Mouse (Mus musculus) limb, embryonic 15.5 days (tissue): Measurements from ENCODE around the gene Itpk1. TPM values are rescaled to one million over a fixed set of nuclear protein-coding genes. Genes with fewer than 3 reads are reported as not detected.

ENCODE experiments used
- ATAC-seq: fragments of 200-750 bp; cut with Nextera tagmentation; 2 replicates; pipeline ENCODE4 v1.8.0; 2017; ENCODE audit warnings: low read depth, moderate TSS enrichment; ENCODE audit not compliant: insufficient number of reproducible peaks, low FRiP score, low TSS enrichment
- H3K27ac ChIP-seq: fragments of 300-500 bp; sonication (generic); 2 replicates; pipeline ENCODE4 v1.5.1; 2015; ENCODE audit warnings: moderate library complexity, mild to moderate bottlenecking, inconsistent platforms
- H3K27me3 ChIP-seq: fragments of 300-500 bp; sonication (generic); 2 replicates; pipeline ENCODE4 v1.6.1; 2015; ENCODE audit warnings: inconsistent platforms
- H3K36me3 ChIP-seq: fragments of 300-500 bp; sonication (generic); 2 replicates; pipeline ENCODE4 v1.6.1; 2015; ENCODE audit warnings: inconsistent platforms
- H3K4me1 ChIP-seq: fragments of 300-500 bp; sonication (generic); 2 replicates; pipeline ENCODE4 v1.6.1; 2015; ENCODE audit warnings: inconsistent platforms
- H3K4me2 ChIP-seq: fragments of 300-500 bp; sonication (generic); 2 replicates; pipeline ENCODE4 v1.6.1; 2015; ENCODE audit warnings: mild to moderate bottlenecking, inconsistent platforms
- H3K4me3 ChIP-seq: fragments of 300-500 bp; sonication (generic); 2 replicates; pipeline ENCODE4 v1.5.1; 2015; ENCODE audit warnings: mild to moderate bottlenecking, inconsistent platforms
- H3K9ac ChIP-seq: fragments of 300-500 bp; sonication (generic); 2 replicates; pipeline ENCODE4 v1.6.1; 2015; ENCODE audit warnings: inconsistent platforms
- H3K9me3 ChIP-seq: fragments of 300-500 bp; sonication (generic); 2 replicates; pipeline ENCODE4 v1.6.1; 2016; ENCODE audit warnings: inconsistent platforms
- WGBS: fragments of 180-500 bp; shearing (Covaris S2); methylation state at CpG from one replicate; pipeline ENCODE4 v1.1.7; 2015; 5-methylcytosine and 5-hydroxymethylcytosine counted together
- polyA plus RNA-seq: library from polyadenylated mRNA; unstranded; fragments of >200 nt; fragmentation: Nextera tagmentation; extraction: Ambion mirVana; gene quantifications from 2 replicates; pipeline ENCODE4 v1.2.1, GENCODE M21; 2015

The Itpk1 gene
- polyA plus RNA-seq, 1 experiment from 2014 or later = 10.9 TPM

DNA sequence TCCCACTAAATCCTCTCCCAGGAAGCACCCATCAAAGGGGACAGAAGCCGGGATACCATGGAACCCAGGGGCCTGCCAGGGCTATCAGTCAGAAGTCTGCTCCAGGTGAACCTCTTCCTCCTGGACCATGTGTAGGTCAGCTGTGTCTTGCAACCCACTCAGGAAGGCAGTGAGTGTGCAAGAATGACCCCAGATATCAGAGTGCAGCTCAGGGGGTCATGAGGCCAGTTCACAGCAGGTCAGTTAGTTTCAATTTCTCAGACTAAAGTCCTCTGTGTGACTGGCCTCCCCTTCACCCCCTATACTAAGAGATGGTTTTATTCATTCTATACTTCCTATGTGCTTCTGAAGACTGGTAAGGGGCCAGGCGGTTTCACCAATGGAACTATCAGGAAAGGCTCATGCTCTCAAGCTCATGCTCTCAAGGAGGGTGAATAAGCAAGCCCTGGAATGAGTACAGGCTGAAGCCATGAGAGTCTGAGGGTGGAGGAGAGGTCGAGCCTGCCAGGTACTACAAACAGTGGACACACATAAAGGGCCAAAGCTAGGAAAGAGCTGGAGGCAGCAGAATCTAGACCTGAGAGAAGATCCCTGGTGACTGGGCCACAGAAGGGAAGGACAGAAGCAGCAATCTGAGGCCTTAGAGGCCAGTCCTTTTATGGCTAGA is 19.9 kb downstream of the Itpk1 start:
- no peak overlapping the region for H3K4me3 ChIP-seq
- ATAC-seq = no peak
- no peak overlapping the region for H3K4me2 ChIP-seq
- H3K9ac ChIP-seq = no peak overlapping the region
- peaks cover 54% of the 10 kb centered on the region for H3K4me1 ChIP-seq
- no peaks in the 10 kb centered on the region for H3K36me3 ChIP-seq
- WGBS = 76% methylated on average over 3 of the region's 3 CpGs
- no peak overlapping the region for H3K27ac ChIP-seq
- H3K27me3 ChIP-seq = no peaks in the 10 kb centered on the region
- H3K9me3 ChIP-seq = no peaks in the 10 kb centered on the region

DNA sequence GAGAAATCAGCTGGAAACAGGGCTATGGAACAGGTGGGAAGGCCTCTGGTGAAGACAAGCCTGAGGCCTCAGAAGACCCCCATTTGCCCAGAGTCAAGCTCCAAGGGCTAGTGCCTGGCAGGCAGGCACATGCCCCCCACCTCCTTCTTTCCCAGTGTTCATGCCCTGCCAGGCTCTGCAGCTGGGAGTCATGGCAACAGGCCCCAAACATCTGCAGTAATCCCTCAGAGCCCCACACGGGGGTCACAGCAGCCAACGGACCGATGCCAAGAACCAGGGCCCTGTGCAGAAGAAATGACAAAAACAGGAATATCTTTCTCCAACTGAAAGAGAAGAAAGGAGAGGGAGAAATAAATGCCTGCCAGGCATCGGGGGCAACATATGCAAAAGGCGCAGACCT is 20.8 kb downstream of the Itpk1 start:
- Histone ChIP-seq H3K9ac (no peak overlapping the region), H3K4me3 (no peak overlapping the region), H3K36me3 (no peaks in the 10 kb centered on the region), H3K27me3 (no peaks in the 10 kb centered on the region), H3K9me3 (no peaks in the 10 kb centered on the region), H3K4me2 (no peak overlapping the region), H3K27ac (no peak overlapping the region; the same call in 1 of the 2 replicates), H3K4me1 (peaks cover 61% of the 10 kb centered on the region)
- 54% methylated on average over 5 of the region's 5 CpGs for WGBS
- no peak for ATAC-seq

DNA sequence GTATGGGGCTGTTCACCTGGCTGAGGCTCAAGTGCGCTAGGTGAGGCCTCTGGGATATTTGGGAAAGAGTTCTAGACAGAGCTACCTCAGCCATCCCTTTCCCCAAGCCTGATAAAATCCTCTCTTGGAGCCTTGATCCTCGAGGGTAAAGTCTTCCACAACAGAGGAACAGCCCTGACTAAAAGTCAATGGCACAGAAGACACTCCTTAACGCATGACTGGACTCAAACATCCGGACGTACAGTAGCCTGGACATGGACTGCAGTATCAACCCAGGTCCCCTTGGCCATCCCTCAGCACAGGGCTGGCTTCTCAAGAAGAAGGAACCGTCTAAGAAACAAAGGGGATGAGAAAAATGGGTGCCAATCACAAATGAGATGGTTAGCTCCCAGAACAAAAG is 21.3 kb downstream of the Itpk1 start:
- Histone ChIP-seq H3K27me3 (no peaks in the 10 kb centered on the region), H3K9ac (no peak overlapping the region), H3K36me3 (no peaks in the 10 kb centered on the region), H3K4me2 (no peak overlapping the region), H3K9me3 (no peaks in the 10 kb centered on the region), H3K4me1 (peaks cover 66% of the 10 kb centered on the region), H3K4me3 (no peak overlapping the region), H3K27ac (no peak overlapping the region)
- ATAC-seq = no peak
- WGBS = 86% methylated on average over 6 of the region's 6 CpGs

DNA sequence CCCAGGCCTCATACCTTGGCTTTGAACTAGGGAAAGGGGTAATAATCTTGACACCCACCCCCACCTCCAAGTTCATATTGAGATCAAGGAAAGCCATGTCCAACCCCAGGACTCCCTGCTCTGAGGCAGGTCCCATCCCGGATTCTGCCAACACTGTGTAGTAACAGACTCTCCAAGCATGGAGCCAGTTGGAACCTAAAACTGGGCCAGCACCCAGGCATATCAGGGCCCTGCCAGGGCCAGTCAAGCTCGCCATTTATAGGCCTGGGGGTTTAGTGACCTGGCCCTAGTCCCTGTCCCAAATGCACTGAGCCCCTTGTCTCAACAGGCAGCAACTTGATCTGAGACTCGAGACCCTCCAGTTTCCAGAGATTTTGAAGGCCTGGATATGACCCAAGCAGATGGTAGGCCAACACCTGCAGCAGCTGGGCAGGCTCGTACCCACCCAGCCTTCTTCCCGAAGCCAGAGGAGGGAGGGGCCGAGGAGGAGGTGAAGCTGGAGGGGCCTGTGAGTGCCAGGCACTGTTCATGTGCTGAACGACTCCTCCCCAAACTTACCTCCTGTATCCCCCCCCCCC is 21.9 kb downstream of the Itpk1 start:
- Histone ChIP-seq H3K9me3 (no peaks in the 10 kb centered on the region), H3K36me3 (no peaks in the 10 kb centered on the region), H3K4me2 (no peak overlapping the region), H3K27ac (no peak overlapping the region), H3K4me1 (peaks cover 67% of the 10 kb centered on the region), H3K9ac (no peak overlapping the region), H3K4me3 (no peak overlapping the region), H3K27me3 (no peaks in the 10 kb centered on the region)
- WGBS = 65% methylated on average over 7 of the region's 7 CpGs
- ATAC-seq = no peak; the same call in none of the 2 replicates

DNA sequence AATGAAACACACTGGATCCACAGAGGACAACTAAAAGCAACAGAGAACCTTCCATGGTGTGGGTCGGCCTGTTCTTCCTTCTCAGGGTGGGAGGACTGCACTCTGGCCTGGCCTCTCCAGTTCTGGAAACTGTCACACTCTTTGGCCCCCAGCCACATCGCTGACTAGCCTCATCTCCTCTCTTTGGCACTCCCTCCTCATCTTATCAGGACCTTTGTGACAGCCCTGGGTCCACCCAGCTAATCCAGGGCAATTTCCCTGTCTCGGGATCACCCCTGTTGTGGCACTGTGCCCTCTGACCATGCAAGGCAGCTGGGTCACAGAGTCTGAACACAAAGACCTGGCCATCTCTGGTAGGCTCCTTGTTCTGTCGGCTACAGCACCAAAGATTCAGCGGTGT is 22.6 kb downstream of the Itpk1 start:
- Histone ChIP-seq H3K27ac (no peak overlapping the region), H3K9me3 (no peaks in the 10 kb centered on the region), H3K36me3 (no peaks in the 10 kb centered on the region), H3K9ac (no peak overlapping the region), H3K27me3 (no peaks in the 10 kb centered on the region), H3K4me2 (no peak overlapping the region), H3K4me1 (peaks cover 67% of the 10 kb centered on the region), H3K4me3 (no peak overlapping the region)
- ATAC-seq = no peak
- WGBS = 85% methylated on average over 5 of the region's 5 CpGs

DNA sequence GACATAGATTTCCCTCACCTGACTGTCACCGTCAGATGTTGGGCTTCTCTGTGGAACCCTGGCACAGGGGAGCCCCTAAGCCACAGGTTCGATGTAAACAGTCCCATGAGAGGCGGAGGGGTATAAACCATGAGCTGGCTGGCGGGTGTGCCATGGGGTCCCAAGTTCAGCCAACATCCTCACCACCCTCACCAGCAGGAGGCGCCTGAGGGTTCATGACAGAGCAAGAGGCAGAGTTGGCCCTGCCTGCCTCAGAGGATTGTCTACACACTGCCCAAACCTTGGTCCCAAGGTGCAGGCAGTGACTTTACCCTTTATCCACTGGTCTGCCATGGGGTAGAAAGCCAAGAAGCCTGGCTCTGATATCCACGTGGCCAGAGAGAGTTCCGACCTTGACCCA is 23.1 kb downstream of the Itpk1 start:
- H3K4me2 ChIP-seq = no peak overlapping the region
- H3K27ac ChIP-seq = no peak overlapping the region
- ATAC-seq = no peak
- no peak overlapping the region for H3K9ac ChIP-seq
- no peaks in the 10 kb centered on the region for H3K36me3 ChIP-seq
- WGBS = 84% methylated on average over 7 of the region's 7 CpGs
- H3K4me1 ChIP-seq = peaks cover 69% of the 10 kb centered on the region
- H3K9me3 ChIP-seq = no peaks in the 10 kb centered on the region
- no peak overlapping the region for H3K4me3 ChIP-seq
- H3K27me3 ChIP-seq = no peaks in the 10 kb centered on the region

GRCm38 (mm10) chr12:102678820-102679219 is 25.9 kb downstream of the Itpk1 start:
- Histone ChIP-seq H3K9ac (no peak overlapping the region), H3K36me3 (no peaks in the 10 kb centered on the region; the same call in 1 of the 2 replicates), H3K4me2 (no peak overlapping the region), H3K4me3 (no peak overlapping the region), H3K27me3 (no peaks in the 10 kb centered on the region), H3K9me3 (no peaks in the 10 kb centered on the region), H3K27ac (no peak overlapping the region), H3K4me1 (peaks cover 42% of the 10 kb centered on the region)
- WGBS = 69% methylated on average over 6 of the region's 6 CpGs
- no peak for ATAC-seq

DNA sequence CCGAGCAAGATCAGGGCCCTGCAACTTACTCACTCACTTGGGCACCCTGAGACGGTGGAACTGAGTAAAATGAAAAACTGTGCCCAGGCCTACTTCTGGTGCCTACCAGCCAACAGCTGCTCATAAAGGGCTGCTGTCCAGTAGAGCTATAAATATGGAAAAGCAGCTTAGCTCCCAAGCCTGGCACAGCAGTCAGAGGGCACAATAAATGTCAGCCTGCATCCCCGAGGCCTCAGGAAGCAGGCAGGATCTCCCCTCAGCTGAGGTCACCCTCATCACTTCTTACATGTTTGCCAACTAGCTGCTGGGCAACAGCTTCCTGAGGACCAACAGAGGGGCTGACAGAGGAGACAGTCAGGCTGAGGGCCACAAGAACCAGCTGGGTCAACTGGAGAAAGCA is 27.6 kb downstream of the Itpk1 start:
- no peaks in the 10 kb centered on the region; the same call in 1 of the 2 replicates for H3K36me3 ChIP-seq
- ATAC-seq = no peak
- no peak overlapping the region for H3K27ac ChIP-seq
- no peak overlapping the region for H3K4me2 ChIP-seq
- H3K9ac ChIP-seq = no peak overlapping the region
- 66% methylated on average over 3 of the region's 3 CpGs for WGBS
- no peaks in the 10 kb centered on the region for H3K9me3 ChIP-seq
- peaks cover 37% of the 10 kb centered on the region for H3K4me1 ChIP-seq
- no peak overlapping the region for H3K4me3 ChIP-seq
- H3K27me3 ChIP-seq = no peaks in the 10 kb centered on the region

- WGBS = 78% methylated on average over 10 of the region's 10 CpGs
- no peaks in the 10 kb centered on the region; the same call in 1 of the 2 replicates for H3K36me3 ChIP-seq
- ATAC-seq = no peak
Observed at GRCm38 (mm10) chr12:102674556-102674955, 30.2 kb downstream of the Itpk1 start.

GRCm38 (mm10) chr12:102674123-102674522 is 30.6 kb downstream of the Itpk1 start:
- peaks cover 32% of the 10 kb centered on the region for H3K4me1 ChIP-seq

More at GRCm38 (mm10) chr12:102674556-102674955, 30.2 kb downstream of the Itpk1 start:
- Histone ChIP-seq H3K27me3 (no peaks in the 10 kb centered on the region), H3K9ac (no peak overlapping the region), H3K9me3 (no peaks in the 10 kb centered on the region), H3K27ac (no peak overlapping the region), H3K4me1 (peaks cover 35% of the 10 kb centered on the region), H3K4me2 (no peak overlapping the region), H3K4me3 (no peak overlapping the region)

DNA sequence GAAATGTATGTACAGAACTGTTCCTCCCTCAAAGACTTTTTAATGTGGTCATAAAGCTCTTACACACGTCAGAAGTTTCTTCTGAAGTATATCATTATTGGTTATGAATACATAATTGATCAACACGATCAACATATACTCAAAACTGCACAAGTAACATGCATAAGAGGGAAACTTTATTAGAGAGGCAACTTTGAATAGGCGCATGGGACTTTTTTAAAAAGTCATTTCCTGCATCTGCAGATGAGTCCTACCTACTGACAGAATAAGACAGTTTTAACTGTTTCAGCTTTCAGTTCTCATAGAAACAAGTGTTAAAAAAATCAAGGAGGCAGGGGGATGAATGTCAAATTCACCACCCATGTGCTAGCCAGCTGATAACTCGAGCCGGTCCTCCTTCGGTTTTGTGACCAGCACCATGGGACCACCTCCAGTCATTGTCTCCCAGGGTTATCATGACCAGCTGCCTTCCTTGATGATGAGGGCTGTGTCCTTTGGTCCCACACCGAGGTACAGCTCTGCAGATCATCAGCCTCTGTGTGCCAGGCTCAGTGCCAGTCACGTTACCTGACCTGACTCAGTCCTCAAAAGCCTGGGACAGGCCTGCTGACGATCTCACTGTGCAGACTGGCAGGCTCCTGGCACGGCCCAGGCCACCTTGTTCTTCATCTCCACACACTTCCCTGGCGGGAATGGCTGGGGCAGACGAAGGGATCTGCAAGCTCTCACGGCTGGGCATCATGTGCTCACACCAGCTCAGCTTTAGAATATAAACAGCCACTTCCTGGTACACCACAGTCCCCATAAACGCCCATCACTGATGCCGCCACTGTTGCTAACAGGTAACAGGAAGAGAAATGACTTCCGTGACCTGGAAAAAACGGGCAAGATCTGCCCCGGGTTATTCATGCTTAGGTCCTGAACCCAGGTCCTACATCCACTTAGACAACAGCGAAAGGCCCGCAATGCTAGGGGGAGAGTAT is 31.6 kb downstream of the Itpk1 start:
- WGBS = 76% methylated on average over 20 of the region's 20 CpGs
- no peak overlapping the region for H3K9ac ChIP-seq
- no peak for ATAC-seq

More at GRCm38 (mm10) chr12:102674123-102674522, 30.6 kb downstream of the Itpk1 start:
- no peaks in the 10 kb centered on the region for H3K9me3 ChIP-seq
- H3K27me3 ChIP-seq = no peaks in the 10 kb centered on the region
- no peak for ATAC-seq
- no peak overlapping the region for H3K4me2 ChIP-seq
- no peak overlapping the region for H3K9ac ChIP-seq
- no peak overlapping the region for H3K4me3 ChIP-seq
- H3K36me3 ChIP-seq = no peaks in the 10 kb centered on the region; the same call in 1 of the 2 replicates
- 80% methylated on average over 13 of the region's 13 CpGs for WGBS
- H3K27ac ChIP-seq = no peak overlapping the region

More for the DNA sequence above, 31.6 kb downstream of the Itpk1 start:
- H3K27ac ChIP-seq = no peak overlapping the region
- no peak overlapping the region for H3K4me2 ChIP-seq
- no peaks in the 10 kb centered on the region for H3K9me3 ChIP-seq
- H3K36me3 ChIP-seq = no peaks in the 10 kb centered on the region; the same call in 1 of the 2 replicates
- H3K4me1 ChIP-seq = peaks cover 25% of the 10 kb centered on the region
- no peaks in the 10 kb centered on the region for H3K27me3 ChIP-seq
- no peak overlapping the region for H3K4me3 ChIP-seq
